Mouse (Mus musculus) embryo, embryonic 10.5 days (tissue): Measurements from ENCODE around the gene Copz1.

Experiments
- DNase-seq: peaks from one replicate; pipeline ENCODE4 v3.0.0-alpha.2; 2015; ENCODE audit warnings: low spot score

The Copz1 gene

GRCm38 (mm10) chr15:103308876-103309580 lies 36.5 kb downstream of the Copz1 start:
- DNase-seq: no peak

- no peak for DNase-seq
These were observed 37.9 kb downstream of the Copz1 start, which contains the start of gene Gpr84 for GRCm38 (mm10) chr15:103310365-103310910. Gpr84 (minus strand) TSS chr15:103310612.

DNA sequence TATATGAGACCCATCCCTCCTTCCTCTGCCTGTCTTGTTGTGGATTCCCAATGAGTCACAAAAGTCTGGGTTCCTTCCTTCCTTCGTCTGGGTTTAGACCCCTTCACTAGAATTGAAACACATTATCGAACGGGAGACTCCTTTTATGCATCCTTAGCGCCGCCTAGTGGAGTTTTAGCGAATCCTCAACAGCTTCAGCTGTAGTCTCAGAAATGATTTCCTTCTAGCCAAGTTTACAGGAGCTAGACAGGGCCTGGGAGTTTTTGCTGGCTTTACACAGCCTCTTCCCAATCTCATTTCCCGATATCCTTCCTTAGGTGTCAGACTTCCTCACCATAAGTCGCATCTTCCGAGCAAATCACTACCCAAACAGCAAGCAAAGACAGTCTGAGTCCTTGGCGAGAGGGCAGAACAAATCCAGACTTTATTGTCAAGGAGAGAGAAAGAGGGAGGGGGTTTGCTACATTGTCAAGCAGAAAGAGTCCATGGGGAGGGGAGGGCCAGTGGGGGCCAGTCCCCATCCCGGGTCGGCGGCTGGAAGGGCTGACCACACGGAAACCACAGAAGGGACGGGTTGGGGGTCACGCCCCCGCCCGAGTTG lies 41.1 kb downstream of the Copz1 start:
- peak; percentile 94 for DNase-seq

GRCm38 (mm10) chr15:103314181-103314580 lies 41.7 kb downstream of the Copz1 start:
- no peak for DNase-seq

DNA sequence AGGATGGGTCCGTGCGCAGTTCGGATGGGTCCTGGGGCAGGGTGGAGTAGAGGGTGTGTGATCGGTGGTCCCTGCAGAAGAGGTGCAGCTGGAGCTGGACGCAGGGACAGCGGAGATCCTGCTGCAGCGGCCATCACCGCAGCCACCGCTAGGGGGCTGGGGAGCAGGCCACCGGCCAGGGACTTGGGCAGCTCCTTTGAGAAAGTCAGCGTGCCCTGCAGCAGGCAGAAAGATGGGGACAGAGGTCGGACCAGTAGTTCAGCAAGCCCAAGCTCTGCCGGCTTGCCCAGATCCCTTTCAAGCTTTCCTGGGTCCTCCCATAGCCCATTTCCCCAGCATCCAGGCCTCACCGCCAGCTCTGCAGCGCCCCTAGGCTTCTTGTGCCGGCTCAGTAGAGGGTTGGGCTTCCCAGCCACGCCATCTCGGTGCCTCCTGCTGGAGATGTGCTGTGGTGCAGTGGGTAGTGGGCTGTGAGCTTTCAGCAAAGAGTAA lies 42.5 kb downstream of the Copz1 start:
- DNase-seq: peak; percentile 86

GRCm38 (mm10) chr15:103315979-103316776 lies 43.7 kb downstream of the Copz1 start:
- no peak for DNase-seq

DNA sequence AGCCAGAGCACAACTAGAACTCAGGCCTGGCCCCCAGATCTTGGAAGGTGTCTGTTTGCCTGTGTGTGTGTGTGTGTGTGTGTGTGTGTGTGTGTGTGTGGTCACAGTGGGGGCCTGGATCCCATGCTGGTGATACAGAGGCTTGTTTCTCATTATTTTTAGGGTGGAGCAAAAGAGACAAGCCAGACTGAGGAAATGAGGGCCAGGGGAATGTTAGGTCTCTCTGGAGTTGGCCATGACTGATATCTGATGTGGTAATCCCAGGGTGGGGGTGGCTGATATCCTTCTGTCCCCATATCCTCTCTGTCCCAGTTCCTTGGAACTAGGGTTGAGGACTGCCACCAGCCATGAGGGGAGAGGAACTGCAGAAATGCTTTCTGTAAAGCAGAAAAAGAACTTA lies 44.6 kb downstream of the Copz1 start:
- no peak for DNase-seq

GRCm38 (mm10) chr15:103317731-103318130 lies 45.2 kb downstream of the Copz1 start:
- DNase-seq: no peak

- no peak for DNase-seq
These were observed 45.8 kb downstream of the Copz1 start for GRCm38 (mm10) chr15:103318201-103318816.

- DNase-seq: peak; percentile 60
These were observed 48.6 kb downstream of the Copz1 start for GRCm38 (mm10) chr15:103321076-103321475.

DNA sequence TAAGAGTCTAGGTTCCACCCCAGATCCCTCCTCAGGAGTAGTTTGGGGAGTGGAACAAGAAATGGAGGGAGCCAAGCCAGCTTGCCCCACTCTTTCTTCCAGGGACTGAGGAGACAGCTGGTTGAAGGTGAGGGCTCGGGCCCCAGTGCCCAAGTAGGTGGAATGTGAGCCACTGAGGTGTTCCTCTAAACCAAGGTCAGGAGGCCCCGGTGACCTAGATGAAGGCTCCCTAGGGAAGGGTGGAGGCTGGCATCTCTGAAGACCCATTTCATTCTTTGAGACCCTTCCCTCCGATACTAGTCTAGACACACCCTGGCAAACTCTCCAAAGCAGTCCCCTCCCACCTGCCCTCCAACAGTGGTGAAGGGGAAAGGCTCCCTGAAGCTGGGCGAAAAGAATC lies 49.9 kb downstream of the Copz1 start:
- DNase-seq: no peak

DNA sequence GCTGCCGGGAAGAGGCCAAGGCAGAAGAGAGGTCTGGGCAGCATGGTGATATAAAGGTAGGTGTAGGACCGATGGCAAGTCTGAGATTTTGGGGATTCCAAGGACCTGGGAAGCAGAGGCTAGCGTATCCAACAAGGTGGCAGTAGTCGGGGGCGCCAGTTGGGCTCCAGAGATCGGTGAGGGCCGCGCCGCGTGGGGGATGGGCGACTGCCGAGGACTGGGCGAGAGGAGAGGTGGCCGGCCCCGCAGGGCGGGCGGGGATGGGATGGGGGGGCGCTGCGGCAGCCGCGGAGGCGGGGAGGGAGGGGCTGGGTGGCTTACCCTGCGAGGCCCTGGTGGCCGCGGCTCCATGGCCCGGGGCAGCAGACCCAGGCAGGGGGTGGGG lies 50.5 kb downstream of the Copz1 start:
- no peak for DNase-seq

GRCm38 (mm10) chr15:103323455-103324247 lies 51.1 kb downstream of the Copz1 start:
- DNase-seq: peak; percentile 94

DNA sequence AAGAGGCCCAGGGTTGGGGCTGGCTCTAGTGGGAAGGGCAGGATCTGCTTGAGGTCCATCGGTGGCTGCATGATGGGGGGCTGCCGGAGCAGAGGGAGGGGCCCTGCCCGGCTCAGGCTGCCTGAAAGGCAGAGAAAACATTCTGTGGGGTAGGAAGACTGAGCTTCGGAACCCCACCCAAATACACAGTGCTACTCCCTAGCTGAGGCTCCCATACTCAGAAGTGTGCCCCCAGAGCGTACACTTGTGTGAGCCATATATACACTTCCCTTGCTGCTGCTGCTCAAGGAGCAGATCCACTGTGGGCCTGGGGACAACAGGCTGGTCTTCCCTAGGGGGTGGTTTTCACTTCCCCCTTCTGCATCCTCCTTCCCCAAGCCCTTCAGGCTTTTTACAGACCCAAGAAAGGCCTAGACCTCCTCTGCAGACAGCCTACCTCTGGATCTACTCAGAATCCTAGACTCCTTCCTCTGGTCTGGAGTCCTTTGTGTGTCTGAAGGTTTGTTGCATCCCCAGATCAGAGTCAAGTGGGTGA lies 60.6 kb downstream of the Copz1 start:
- no peak for DNase-seq

GRCm38 (mm10) chr15:103333738-103334137 lies 61.2 kb downstream of the Copz1 start:
- no peak for DNase-seq

DNA sequence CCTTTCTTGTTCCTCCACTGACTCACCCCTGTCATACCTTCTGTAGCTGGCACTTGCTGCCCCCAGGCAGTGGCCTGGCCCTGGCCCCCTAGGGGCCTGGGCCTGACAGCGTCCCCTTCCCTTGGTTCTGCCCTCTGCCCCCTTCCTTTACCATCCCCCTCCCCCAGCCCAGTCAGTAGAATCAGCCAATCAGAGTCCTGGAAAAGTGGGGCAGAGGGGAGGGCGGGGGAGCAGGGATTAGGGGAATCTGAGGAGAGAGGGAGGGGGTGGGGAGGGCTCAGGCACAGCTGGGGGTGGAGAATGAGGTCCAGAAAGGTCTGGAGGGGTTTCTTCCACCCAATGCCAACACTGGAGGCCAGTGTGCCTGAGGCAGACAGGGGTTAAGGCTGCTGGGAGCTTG lies 61.7 kb downstream of the Copz1 start:
- DNase-seq: peak; percentile 79

GRCm38 (mm10) chr15:103335040-103335439 lies 62.5 kb downstream of the Copz1 start:
- DNase-seq: no peak

DNA sequence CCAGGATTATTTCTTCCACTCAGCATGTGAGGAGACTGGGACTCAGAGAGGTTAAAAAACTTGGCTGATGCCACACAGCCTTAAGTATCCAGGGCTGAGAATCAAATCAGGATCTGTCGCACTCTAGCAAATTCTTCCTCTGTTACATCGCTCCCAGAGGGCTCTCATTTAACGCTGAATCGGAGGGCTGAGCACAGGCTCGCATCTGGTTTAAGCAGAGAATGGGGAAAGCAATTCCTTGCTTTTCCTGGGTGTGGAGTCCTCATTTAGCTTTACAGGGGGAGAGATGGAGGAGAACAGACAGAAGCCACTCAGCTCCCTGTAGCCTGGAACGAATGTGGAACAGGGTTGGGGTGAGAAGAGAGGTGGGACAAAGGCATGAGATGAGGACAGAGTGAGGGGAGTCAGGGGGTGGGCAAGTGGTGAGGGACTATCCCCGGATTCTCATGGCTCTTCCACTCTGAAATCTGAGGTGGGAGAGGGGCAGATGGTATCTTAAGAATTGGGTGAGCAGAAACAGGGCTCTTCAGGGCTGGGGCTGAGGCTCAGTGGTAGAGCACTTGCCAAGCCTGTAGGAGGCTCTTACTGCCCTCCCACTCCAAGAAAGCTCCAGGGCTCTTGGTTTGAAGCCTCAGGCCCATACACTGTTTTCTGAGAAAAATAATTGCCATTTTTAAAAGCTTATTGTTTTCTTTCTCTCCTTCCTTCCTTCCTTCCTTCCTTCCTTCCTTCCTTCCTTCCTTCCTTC lies 63.1 kb downstream of the Copz1 start:
- peak; percentile 11 for DNase-seq

- peak; percentile 12 for DNase-seq
These were observed 64.6 kb downstream of the Copz1 start for GRCm38 (mm10) chr15:103336996-103337667.

GRCm38 (mm10) chr15:103338829-103339165 lies 66.3 kb downstream of the Copz1 start:
- DNase-seq: no peak
